Mouse (Mus musculus): ENCODE data around the gene Nmbr. TPM values are rescaled to one million over a fixed set of nuclear protein-coding genes. Genes with fewer than 3 reads are reported as not detected.
A peak's percentile ranks its signal among the peaks of the same experiment; 100 is the strongest.

The Nmbr gene
- 0.38 TPM in 1 of 2 replicates, not detected in the other for polyA plus RNA-seq (2012; rRNA removed)

DNA sequence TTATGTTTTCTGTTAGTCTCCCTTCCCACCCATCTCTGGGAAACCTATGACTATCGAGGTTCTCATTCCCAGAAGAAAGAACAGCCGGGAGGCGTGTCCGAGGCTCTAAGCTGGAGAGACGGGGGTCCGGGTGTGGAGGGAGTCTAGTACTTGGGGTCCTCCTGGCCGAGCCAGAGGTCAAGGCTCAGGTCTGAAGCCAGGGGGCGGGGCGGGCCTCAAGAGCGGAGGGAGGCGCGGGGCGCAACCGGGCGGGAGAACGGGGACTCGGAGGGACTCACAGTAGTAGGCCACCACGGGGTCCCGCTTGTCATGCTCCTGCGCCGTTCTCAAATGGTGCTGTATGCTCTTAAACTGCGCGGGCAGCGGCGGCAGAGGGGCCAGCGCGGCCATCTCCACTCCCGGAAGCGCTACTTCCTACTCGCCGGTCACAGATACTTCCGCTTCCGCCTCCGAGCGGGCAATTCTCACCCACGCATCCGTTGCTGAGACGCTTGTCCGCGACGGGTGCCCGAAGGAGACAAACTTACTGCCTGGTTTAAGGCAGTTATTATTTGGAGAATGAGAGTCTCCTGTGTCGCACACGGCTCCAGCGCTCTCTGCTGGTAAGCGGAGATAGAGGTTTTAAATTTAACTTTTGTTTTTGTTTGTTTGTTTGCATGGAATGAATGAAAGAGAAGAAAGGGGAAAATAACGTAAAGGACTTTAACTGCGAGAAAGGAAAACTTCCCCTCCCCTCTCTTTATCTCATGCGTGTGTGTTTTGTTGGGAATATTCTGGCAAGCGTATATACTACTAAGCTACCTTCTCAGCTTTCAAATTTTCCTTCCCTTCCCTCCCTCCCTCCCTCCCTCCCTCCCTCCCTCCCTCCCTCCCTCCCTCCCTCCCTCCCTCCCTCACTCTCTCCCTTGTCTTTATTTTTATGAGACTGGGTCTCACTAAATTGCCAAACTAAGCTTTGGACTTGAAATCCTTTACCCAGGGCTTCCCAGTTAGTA, at the start of gene Nmbr, which contains the start of gene Vta1:
Gene Nmbr (plus strand): TSS at position 520 of the 995 bp plus-strand sequence.
Gene Vta1 (minus strand): TSS at position 489 of the 995 bp plus-strand sequence.
- DNase-seq = peak; percentile 99
- Histone ChIP-seq H3K4me3 (ENCODE audit: insufficient read depth, low read depth, low read length) (peak within 1 kb of the TSS; percentile 87), H3K27ac (ENCODE audit: insufficient read depth, low read depth, low read length) (0 out of 2 replicates have a peak within 1 kb of the TSS, but pooled peaks have one; percentile 33), H3K4me1 (ENCODE audit: control insufficient read depth, insufficient read depth, low read length) (no peaks in the 10 kb centered on the region), H3K36me3 (ENCODE audit: control insufficient read depth, insufficient read depth, low read length) (no peaks in the 10 kb centered on the region), H3K27me3 (replicated peaks; ENCODE audit: control insufficient read depth, insufficient read depth, low read length) (no peaks in the 10 kb centered on the region)
- under 1% methylated on average over 50 of the region's 50 CpGs for WGBS
- TF ChIP-seq POLR2A (IDR thresholded peaks at IDR 0.05; ENCODE audit: low read depth, low read length) (no peak), CTCF (conservative IDR thresholded peaks at IDR 0.05; ENCODE audit: insufficient read depth, insufficient read length, low read depth, low read length) (peak; percentile 90)

DNA sequence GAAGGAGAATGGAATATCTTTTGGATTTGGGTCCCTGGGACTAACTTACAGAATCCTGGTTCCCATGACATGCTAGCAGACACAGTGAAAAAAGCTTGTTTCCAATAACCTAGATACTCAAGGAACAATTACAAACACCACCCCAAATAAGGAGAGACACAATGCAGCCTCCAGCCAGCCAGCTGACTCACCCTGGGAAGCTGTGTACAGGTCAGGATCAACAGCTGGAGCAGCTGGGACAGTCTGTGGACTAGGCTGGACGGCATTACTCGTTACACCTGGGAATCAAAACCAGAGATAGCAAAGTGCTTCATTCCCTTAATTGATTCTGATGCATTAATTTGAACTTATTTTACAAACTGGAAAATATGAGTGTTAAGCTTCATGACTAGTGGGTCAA, 44.5 kb upstream of the Nmbr start:
- no peak overlapping the region for H3K27ac ChIP-seq (ENCODE audit: insufficient read depth, low read depth, low read length)
- no peak for TF ChIP-seq POLR2A (IDR thresholded peaks at IDR 0.05; ENCODE audit: low read depth, low read length)
- TF ChIP-seq CTCF (conservative IDR thresholded peaks at IDR 0.05; ENCODE audit: insufficient read depth, insufficient read length, low read depth, low read length) = no peak
- no peaks in the 10 kb centered on the region; the same call in 1 of the 2 replicates for H3K36me3 ChIP-seq (ENCODE audit: control insufficient read depth, insufficient read depth, low read length)
- 90% methylated on average over 2 of the region's 2 CpGs for WGBS
- no peaks in the 10 kb centered on the region for H3K27me3 ChIP-seq (replicated peaks; ENCODE audit: control insufficient read depth, insufficient read depth, low read length)
- H3K4me1 ChIP-seq (ENCODE audit: control insufficient read depth, insufficient read depth, low read length) = no peaks in the 10 kb centered on the region
- no peak overlapping the region for H3K4me3 ChIP-seq (ENCODE audit: insufficient read depth, low read depth, low read length)
- DNase-seq = no peak

GRCm38 (mm10) chr10:14666147-14666546, 39.2 kb upstream of the Nmbr start:
- DNase-seq = no peak
- TF ChIP-seq CTCF (conservative IDR thresholded peaks at IDR 0.05; ENCODE audit: insufficient read depth, insufficient read length, low read depth, low read length) (no peak), POLR2A (IDR thresholded peaks at IDR 0.05; ENCODE audit: low read depth, low read length) (no peak)
- 81% methylated on average over 2 of the region's 2 CpGs for WGBS

DNA sequence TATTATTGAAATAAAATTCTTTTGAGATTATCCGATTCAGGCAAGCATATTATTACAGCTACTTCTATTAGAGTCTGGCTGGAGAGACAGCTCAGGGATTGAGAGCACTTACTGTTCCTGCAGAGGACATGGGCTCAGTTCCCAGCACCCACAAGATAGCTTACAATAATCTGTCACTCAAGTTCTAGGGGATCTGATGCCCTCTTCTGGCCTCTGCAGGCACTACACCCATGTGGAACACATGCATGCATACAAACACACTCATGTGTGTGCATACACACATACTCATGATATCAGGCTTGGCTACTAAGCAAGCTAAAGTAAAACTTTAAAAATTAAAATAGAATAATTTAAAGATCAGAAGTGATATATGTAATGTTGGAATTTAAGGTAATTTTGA, 19.7 kb upstream of the Nmbr start:
- H3K4me3 ChIP-seq (ENCODE audit: insufficient read depth, low read depth, low read length) = no peak overlapping the region
- H3K4me1 ChIP-seq (ENCODE audit: control insufficient read depth, insufficient read depth, low read length) = no peaks in the 10 kb centered on the region
- no peak overlapping the region for H3K27ac ChIP-seq (ENCODE audit: insufficient read depth, low read depth, low read length)
- no peaks in the 10 kb centered on the region for H3K36me3 ChIP-seq (ENCODE audit: control insufficient read depth, insufficient read depth, low read length)
- TF ChIP-seq CTCF (conservative IDR thresholded peaks at IDR 0.05; ENCODE audit: insufficient read depth, insufficient read length, low read depth, low read length) = no peak
- TF ChIP-seq POLR2A (IDR thresholded peaks at IDR 0.05; ENCODE audit: low read depth, low read length) = no peak
- WGBS = 96% methylated on average over 1 of the region's 1 CpGs
- H3K27me3 ChIP-seq (replicated peaks; ENCODE audit: control insufficient read depth, insufficient read depth, low read length) = no peaks in the 10 kb centered on the region
- no peak for DNase-seq

More at GRCm38 (mm10) chr10:14666147-14666546, 39.2 kb upstream of the Nmbr start:
- Histone ChIP-seq H3K27me3 (replicated peaks; ENCODE audit: control insufficient read depth, insufficient read depth, low read length) (no peaks in the 10 kb centered on the region), H3K36me3 (ENCODE audit: control insufficient read depth, insufficient read depth, low read length) (peaks cover 3% of the 10 kb centered on the region), H3K27ac (ENCODE audit: insufficient read depth, low read depth, low read length) (no peak overlapping the region), H3K4me3 (ENCODE audit: insufficient read depth, low read depth, low read length) (no peak overlapping the region), H3K4me1 (ENCODE audit: control insufficient read depth, insufficient read depth, low read length) (no peaks in the 10 kb centered on the region)

DNA sequence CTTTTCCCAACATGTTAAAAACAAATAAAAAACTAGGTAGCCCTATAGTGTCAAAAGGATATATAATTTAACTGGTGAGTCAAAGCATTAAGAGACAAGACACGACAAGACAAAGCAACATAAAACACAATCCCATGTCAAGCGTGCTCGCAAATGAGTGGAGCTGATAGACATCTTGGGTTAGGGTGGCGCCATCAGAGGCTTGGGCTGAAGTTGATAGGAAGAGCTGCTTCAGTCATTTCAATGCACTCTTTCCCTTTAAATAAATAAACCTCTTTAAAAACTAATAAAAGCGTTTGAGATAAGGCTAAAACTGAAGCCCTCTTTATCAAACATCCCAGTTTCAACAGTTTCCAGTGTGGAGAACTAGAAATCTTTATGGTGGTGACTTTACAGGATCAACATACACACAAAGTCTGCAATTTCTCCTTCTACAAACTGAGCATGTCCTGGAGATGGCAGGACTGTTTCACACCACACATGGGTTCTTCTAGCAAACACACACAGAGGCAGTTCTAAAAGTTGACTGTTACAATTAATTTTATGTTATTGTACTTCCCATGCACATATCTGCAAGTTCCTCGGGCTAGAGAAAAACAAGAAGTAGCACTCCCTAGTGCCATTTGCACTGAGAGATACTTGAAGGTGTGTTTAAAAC, 16.5 kb upstream of the Nmbr start:
- Histone ChIP-seq H3K27ac (ENCODE audit: insufficient read depth, low read depth, low read length) (no peak overlapping the region), H3K4me1 (ENCODE audit: control insufficient read depth, insufficient read depth, low read length) (no peaks in the 10 kb centered on the region; the same call in 1 of the 2 replicates), H3K27me3 (replicated peaks; ENCODE audit: control insufficient read depth, insufficient read depth, low read length) (no peaks in the 10 kb centered on the region), H3K4me3 (ENCODE audit: insufficient read depth, low read depth, low read length) (no peak overlapping the region), H3K36me3 (ENCODE audit: control insufficient read depth, insufficient read depth, low read length) (no peaks in the 10 kb centered on the region)
- DNase-seq = no peak
- TF ChIP-seq POLR2A (IDR thresholded peaks at IDR 0.05; ENCODE audit: low read depth, low read length) (no peak), CTCF (conservative IDR thresholded peaks at IDR 0.05; ENCODE audit: insufficient read depth, insufficient read length, low read depth, low read length) (no peak)
- 90% methylated on average over 6 of the region's 6 CpGs for WGBS

DNA sequence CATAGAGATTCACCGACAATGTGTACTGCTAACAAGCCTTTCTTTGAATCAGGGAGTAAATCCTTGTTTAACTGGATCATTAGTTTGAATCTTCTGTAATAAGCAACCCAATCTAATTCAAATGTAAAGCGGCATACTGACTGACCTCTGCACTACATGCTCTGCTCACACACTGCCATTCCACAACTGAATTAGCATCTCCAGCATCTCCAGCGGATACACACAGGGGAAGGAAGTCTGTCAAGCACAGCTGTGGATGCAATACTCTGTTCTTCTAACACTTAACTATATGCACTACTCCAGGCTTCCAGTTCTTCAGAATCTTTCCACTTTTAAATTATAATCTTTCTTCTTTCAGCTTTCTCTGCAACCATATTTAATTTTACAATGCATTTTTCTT, 15.0 kb upstream of the Nmbr start:
- 73% methylated on average over 3 of the region's 3 CpGs for WGBS
- H3K36me3 ChIP-seq (ENCODE audit: control insufficient read depth, insufficient read depth, low read length) = no peaks in the 10 kb centered on the region
- H3K27me3 ChIP-seq (replicated peaks; ENCODE audit: control insufficient read depth, insufficient read depth, low read length) = no peaks in the 10 kb centered on the region
- H3K4me1 ChIP-seq (ENCODE audit: control insufficient read depth, insufficient read depth, low read length) = no peaks in the 10 kb centered on the region; the same call in 1 of the 2 replicates
- H3K4me3 ChIP-seq (ENCODE audit: insufficient read depth, low read depth, low read length) = no peak overlapping the region
- no peak for DNase-seq
- no peak overlapping the region for H3K27ac ChIP-seq (ENCODE audit: insufficient read depth, low read depth, low read length)
- TF ChIP-seq CTCF (conservative IDR thresholded peaks at IDR 0.05; ENCODE audit: insufficient read depth, insufficient read length, low read depth, low read length) (no peak), POLR2A (IDR thresholded peaks at IDR 0.05; ENCODE audit: low read depth, low read length) (no peak)
